Mouse (Mus musculus) cerebellum, adult 9-11 months (tissue): Measurements from ENCODE around the gene Mdm1.
"Not testable (repeated sequence)": the region's sequence is repeated elsewhere in the genome, so short reads cannot be mapped to it uniquely, and the experiment has no call there.

Experiments
- DNase-seq: peaks from one replicate; pipeline ENCODE4 v3.0.0; 2022

Mdm1 gene

DNA sequence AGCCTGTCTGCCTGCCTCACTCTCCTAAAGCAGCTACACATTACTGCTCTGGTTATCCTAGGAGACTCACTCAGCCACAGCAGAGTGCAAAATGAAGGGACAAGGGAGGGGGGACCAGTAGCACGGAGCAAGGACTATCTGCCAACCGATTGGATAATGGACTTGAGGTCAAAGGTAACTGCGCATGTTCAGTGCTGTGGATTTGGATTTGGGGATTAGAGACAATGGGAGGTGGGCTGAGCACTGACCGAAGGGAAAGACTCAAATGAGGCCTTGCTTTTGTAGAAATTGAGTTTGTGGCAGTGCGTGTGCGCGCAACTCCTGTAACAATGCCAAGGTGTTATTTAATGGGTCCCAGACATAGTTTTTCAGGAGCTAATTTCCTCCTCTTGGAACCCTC, 16.4 kb upstream of the Mdm1 start:
- DNase-seq = no peak

DNA sequence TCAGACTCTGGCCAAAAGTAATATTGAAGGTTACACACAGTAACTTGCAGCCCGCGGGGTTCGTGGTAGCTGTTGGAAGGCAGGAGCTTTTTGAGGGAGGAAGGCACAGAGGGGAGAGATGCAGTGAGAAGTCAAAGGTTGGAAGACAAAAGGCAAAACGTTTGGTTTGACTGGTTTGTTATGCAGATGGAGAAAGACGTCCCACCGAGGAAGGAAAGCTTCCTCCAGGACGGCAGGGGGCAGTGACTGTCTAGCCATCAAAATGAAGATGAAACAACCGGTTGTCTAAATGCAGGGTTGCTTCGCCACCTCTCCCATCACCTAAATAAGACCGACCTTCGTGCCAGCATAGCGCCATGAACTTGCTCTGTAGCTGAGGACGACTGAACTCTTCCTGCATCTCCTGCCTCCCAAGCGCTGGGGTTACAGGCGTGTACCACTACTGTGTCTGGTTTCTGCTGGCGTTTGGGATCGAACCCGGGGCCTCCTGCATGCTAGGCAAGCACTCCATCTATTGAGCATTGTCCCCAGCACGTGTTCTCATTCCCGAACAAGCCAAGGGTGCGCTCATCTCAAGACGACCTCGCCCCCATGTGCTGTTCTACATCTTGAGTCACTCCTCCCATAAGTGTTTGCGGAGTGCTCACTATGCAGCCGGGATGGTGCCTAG, 15.7 kb upstream of the Mdm1 start:
- no peak for DNase-seq

DNA sequence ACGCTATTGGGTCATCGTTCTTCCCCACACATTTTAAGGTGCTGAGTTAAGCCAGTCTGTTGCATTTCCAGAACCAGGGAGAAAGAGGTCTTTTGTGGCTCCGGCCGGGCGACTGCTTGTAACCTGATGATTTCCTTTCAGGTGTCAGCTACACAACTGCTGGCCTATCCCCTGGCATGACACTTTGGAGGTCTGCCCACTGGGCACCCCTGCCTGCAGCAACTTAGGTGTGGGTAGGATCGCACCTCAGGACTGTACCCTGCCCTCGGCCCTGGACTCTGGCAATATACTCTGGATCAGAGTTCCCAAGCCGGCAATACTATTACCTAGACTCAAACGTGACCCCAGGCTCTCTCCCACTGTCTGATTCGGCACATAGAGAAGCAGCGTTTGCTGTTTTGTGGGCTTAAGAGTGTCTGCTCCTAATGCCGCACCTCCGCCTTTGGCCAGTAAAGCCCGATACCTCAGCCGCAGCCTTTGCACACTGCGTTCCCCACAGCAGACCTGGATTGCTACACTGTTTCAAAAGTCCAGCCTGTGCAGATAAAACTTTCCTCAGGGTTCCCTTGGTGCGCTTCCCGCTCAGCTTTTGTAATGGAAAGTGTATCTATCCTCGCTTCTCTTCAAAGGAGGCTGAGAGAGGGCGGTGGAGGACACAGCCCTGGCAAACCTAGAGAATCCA, 12.5 kb upstream of the Mdm1 start:
- DNase-seq = no peak

DNA sequence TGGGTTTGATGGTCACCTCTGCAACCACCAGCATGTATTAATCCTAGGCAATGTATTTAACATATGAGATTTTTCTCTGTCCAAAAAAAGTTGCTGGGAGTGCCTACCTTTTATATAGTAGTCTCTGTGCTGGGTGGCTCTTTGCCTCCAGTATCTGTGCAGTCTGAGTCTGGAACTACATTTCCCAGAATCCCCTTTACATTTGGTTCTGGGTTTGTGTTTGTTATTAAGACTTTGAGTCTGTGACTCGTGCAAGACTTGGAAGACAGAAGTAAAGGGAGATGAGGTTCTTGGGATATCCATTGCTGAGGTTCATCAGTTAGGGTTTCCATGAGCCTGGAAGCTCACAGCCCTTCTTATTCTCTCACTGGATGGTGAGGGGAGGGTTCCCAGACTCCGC, 11.6 kb upstream of the Mdm1 start:
- no peak for DNase-seq

DNA sequence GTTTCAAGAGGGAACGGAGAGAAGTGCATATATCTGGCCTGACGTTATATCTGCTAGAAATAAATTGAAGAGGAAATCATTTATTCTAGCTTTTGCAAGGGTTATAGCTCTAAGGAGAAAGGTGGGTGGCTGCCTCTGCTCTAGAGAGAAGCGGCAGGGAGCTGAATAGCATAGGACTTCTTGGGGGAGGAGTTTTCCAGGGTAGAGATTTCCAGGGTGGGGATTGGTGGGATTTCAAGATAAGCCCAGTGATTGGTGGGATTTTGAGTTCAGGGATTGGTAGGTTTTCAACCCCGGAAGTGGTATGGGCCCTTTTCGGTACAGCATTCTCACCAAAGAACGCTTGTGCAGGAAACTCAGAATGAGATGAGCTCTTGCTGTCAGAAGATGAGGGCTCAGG, 8.6 kb upstream of the Mdm1 start:
- DNase-seq = no peak

DNA sequence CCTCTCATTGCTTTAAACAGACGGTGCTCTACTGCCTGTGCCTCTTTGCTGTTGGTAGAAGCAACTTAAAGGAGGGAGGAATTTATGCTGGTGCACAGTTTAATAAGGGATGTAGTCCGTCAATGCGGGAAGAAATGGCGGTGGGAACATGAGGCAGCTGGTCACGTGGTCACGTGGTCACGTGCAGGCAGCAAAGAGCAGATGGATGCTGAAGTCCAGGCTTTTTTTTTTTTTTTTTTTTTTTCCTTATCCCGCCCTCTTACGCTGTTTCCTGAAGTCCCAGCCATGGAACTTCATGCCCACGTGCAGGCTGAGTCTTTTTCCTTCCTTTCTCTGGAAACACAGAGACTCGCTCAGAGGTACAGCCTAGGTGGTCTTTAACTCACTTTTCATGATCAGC, 3.1 kb upstream of the Mdm1 start:
- no peak for DNase-seq

DNA sequence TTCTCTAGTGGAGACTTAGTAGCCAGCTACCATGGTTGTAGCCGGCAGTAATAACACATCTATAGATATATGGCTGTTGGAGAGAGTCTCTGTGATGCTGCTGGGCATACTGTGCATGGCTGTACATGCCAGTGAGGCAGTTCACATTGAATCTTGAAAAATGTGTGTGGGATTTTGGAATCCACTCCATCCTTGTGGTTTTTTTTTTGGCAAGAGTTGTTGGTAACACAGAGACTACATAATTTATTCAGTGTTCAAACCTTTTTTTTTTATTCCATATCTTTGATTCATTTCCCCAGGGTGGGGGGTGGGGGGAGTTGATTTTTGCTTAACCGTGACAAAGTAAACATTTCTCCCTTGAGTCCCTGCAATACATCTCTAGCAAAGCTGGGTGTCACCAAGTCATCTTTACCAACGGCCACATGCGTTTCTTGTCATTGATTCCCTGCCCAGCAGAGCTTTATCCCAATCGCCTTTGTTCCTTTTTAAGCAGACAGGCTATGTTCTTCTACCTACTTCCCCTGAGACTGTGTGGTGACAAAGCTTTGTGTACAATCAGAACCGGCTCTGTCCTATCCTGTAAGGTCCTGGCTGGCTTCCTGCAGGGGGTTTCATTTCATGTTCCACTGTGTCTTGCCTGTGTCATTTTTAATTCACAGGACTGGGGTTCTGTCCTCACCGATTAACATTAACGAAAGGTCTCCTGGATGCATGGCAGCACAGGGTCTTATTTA, 1.6 kb upstream of the Mdm1 start:
- no peak for DNase-seq

DNA sequence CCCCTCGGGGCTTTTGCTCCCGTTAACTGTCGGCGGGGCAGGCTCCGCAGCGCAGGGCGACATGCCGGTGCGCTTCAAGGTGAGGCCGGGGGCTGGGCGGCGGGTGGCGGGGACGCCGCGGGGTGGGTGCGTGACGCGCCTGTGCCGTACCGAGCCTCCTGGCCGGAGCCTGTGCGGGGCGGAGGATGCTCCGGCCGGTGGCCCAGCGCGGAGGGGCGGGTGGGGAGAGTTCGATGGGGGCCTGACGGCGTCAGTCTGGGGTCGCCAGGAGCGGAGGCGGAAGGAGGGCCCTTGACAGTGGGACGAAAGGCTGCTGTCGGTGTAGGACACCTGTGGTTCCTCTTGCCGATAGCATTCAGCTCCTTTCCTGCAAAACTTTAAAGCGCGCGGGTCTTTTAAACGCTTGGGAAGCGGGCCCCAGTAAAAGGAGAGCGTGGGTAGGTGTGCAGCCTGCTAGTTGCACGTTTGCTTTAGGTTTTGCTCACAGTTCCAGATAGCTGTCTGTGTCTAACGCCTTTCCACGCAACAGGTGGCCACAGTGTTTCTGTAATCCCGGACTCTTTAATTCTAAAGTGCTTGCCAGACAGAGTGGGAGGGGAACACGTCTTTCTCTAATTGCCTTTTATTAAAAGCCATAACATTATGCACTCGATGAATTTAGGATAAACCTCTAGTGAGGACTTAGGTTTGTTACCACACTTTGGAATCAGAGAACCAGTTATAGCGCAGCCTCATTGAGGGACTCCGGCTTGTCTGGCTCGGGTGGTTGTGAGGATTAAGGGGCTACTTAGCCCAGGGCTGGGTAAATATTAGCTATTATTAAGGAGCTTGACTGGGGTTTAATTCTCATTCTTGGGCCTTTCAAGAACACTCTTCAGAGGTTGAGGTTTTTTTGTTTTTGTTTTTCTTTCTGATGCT, 532 bp downstream of the Mdm1 start:
- no peak for DNase-seq

DNA sequence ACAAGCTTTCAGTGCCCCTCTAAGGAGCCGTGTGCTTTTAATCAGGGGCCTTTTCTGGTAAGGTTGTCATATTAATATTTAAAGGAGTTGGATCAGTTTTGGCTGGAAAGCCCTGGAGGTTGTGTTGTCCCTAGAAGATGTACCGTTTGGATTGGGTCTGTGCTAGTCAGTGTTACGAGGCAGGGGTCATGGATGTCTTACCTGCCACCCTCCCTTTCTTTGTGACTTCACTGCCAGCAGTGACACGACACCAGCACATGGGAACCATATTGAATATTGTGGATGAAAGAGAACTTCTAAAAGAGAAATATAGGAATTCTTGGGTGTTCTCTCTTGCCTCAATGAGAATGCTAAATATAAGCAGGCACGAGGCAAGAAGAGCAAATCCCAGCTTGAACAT, 7.8 kb downstream of the Mdm1 start:
- no peak for DNase-seq

DNA sequence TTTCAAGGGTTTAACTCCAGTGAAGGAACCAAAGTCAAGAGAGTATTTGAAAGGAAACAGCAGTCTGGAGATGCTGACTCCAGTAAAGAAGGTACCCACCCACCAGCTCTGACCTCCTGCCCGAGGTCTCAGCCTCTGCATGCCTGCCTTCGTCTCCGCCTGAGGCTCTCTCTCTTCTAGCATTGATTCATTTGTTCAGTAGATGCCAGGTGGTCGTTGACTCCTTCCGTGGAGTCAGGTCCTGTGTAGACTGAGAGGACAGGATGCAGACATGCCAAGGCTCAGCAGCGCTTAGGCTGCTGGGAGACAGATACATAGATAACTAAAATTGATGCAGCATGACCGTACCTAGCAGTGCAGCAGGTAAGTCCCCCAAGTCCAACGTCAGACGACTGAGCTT, 9.3 kb downstream of the Mdm1 start:
- DNase-seq = no peak

DNA sequence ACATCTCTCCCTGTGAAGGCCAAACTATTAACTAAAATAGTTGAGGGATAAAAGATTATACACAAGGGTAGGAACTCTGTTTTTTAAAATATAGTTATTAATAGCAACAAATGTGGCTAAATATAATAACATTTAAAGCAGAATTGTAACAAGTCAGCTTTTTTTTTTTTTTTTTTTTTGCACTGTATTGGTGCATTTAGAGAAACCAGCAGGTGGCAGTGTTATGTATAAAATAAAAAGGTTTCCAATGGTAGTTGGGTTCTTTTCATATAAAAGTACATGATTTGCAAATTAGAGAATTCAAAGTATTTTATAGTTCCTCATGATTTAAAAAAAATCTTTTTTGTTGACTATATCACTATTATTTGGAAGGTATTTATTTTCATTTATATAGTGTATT, 14.3 kb downstream of the Mdm1 start:
- DNase-seq = no peak

DNA sequence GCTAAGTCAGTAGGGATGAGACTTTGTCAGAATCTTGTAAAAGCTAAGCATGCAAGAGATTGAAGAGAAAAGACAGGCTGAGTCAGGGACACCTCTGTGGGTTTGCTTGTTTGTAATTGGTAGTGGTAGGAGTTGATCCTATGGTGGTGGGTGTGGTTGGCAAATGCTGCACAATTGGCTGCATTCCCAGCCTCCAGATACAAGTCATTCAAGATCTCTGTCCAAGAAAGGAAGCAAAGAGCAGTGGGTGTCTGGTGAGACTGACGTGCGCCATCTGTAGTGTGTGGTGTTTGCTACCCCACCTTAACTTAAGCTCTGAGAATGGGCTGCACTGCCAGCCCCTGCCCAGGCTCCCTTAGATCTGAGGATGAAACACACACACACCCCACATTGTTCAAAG, 19.5 kb downstream of the Mdm1 start:
- DNase-seq = no peak

DNA sequence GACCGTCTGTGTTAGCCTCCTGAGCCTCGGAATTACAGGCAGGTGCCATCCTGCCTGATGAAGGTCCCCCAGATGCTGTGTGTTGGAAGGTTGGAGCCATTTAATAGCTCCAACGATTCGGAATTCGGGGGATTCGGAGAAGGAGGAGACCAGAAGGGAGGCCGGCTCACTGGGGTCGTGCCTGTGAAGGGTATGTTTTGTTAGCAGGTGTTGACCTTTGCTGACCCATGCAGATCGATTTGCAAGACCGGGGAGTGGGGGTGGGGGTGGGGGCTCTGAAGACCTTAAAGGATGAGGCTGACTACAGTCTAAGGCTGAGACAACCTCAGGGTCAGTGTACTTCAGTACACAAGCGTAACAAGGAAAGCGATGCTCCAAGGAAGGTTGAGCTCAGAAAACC, 27.6 kb downstream of the Mdm1 start:
- DNase-seq = no peak

DNA sequence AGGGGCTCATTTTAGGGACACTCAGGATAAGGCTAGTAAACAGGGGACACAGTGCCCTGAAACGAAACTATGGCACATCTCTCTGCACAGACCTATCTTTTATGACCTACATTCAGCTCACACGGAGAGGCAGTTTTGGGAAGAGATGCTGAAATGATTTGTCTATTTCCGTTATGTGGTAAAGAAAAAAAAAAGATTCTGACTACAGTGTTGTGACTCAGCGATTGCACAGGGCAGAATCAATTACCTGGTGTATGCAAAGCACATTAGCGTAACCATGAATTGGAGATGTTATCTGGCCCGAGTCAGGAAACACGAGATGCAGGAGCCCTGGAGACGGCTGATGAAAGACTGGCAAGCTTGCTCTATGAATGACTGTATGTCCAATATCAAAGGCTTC, 30.8 kb downstream of the Mdm1 start:
- DNase-seq = no peak

DNA sequence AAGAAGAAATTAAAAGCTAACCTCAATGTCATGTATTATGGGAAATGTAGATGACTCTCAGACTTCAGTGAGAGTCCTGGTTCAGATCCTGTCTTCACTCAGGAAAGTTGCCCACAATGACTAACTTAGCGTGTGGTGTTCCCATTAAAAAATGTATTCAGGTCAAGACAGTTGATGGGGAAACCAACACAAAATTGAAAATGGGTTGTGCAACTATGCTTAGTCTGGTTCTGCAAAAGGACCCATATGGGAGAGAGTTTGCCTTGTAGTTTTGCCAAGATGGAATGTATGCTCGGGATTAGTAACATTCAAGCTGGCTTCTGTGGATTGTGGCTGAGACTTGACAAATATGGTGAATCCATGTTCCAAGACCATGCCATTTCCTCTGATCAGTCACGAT, 31.3 kb downstream of the Mdm1 start:
- DNase-seq = no peak

DNA sequence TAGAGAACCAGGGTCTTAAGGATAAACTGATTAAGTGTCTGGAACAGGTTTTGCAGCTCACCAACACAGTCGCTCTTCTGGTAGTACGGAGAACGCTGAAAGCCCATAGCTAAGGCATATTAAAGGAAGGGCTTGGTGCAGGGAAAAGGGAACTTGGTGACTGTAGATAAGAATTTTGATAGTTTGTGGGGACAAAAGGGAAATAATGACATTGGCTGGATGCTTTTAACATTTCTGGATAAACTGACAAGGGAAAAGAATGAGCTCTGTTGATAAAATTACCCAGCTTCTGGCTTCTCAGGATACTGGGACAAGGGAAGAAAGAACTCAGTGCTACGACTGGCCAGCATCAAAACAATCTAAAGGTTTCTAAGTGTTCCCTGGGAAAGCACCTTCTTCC, 33.9 kb downstream of the Mdm1 start:
- DNase-seq = not testable (repeated sequence)

DNA sequence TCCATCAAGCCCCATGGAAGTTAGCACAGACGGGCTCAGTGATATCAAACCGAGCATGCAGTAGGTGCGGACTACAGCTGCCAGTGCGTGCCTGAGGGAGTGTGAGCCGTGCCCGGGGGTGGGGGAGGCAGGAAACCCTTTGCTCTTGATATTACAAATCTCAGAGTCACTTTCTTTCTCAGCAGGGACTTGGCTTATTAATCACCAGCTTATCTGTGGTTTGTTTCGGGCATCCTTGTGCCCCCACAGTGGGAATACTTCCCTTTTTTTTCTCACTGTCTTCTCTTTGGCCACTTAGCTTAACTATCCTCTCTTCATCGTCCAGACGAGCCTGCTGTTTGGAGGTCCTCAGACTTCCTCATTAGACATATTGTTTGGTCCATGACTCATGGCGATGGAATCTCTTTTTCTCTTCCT, 37.1 kb downstream of the Mdm1 start:
- DNase-seq = no peak

DNA sequence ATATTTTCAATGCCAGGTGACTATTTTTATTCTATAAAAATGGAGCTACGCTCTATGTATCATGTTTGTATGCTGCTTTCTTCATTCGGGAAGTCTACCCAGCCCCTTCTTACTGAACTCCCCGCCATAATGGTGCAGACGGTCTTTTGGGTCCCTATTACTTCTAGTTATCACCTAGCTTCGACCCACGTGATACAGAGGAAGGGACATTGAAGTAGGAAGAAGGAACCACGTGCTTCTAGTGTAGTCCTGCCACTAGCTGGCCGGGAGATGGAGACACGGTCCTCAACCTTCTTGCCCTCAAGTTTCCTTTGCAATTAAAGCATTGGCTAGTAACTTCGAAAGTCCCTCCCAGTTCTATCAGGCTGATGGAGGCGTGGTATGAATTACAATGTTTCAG, 37.7 kb downstream of the Mdm1 start:
- no peak for DNase-seq

DNA sequence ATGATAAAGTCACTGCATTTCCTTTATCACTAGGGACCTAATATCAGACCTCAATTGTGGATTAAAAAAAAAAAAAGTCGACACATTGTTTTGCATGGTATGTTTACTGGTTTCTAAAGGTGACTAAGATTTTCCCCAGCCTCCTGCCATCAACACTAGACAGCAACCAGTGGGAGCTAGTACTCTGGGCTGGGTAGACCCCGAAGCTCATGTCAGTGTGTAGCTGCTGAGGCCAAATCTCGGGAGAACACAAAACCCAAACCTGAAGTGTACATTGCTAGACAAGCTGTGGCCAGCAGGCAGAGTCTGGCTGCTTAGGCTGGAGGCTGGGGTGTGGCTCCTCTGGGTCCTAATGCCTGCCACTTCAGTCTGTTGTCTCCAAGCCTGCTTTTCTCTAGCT, 53.5 kb downstream of the Mdm1 start:
- DNase-seq = not testable (repeated sequence)

DNA sequence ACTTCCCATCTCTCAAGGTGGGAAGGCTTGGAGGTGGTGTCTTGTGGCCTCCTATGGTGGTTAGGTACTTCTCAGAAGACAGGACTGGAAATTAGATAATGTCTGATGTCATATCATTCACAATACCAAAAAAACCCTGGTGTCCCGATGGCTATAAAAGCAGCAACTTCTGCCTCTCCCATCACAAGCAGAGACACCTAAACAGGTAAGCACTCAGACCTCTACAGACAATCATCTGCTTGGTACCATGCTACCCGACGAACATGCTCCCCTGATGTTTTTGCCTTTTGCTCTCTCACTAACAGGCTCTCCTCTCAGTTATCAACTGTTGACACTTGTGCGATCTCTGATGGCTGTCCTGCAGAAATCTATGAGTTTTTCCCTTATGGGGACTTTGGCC, 63.0 kb downstream of the Mdm1 start, which contains the start of gene Il22:
Gene Il22, plus strand, starts transcription at position 301 of the 400 bp plus-strand sequence.
- no peak for DNase-seq

DNA sequence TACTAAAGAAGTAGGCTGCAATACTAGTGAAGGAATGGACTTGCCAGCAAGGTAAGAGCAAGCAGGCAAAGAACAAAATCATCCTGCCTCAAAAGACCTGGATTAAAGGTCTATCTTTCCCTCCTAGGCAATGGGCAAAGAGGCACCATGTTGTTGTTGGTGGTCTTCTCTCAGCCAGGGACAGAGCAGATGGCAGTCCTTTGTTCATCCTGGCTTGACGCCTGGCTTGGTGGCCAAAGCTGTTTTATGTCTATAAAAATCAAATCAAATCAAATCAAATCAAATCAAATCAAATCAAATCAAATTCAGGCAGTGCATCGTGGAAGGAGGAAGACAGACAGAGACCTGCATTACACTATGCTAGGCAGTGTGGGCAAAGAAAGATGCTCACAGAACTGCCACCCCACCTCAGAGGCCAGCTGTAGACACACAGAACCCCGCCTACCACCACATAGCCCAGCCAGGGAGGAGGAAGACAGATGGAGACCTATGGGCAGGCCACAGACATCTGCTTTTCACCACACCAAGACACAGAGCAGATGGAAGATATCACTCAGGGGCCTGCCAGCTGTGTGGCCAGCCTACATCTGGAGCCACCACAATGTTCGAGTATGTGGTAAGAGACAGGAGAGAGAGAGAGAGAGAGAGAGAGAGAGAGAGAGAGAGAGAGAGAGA, 74.2 kb downstream of the Mdm1 start:
- not testable (repeated sequence) for DNase-seq
